Mouse (Mus musculus) stomach, embryonic 14.5 days (tissue): ENCODE measurements around the gene Cox7a1. TPM values are rescaled to one million over a fixed set of nuclear protein-coding genes. Genes with fewer than 3 reads are reported as not detected.
"Not testable (repeated sequence)": the region's sequence is repeated elsewhere in the genome, so short reads cannot be mapped to it uniquely, and the experiment has no call there.

ENCODE experiments used
- ATAC-seq: fragments of 200-750 bp; cut with Nextera tagmentation; 2 replicates; pipeline ENCODE4 v1.8.0; 2017; ENCODE audit warnings: low read depth, moderate TSS enrichment; ENCODE audit not compliant: insufficient number of reproducible peaks, insufficient read depth, low FRiP score
- H3K27ac ChIP-seq: fragments of 300-500 bp; sonication (generic); 2 replicates; pipeline ENCODE4 v1.5.1; 2014; ENCODE audit warnings: mild to moderate bottlenecking, low read length, moderate library complexity, mixed read lengths
- H3K27me3 ChIP-seq: fragments of 300-500 bp; sonication (generic); 2 replicates; pipeline ENCODE4 v1.6.1; 2014; ENCODE audit warnings: low read length, control low read depth, mixed read lengths; ENCODE audit not compliant: control insufficient read depth, insufficient read depth
- H3K36me3 ChIP-seq: fragments of 300-500 bp; sonication (generic); 2 replicates; pipeline ENCODE4 v1.6.1; 2014; ENCODE audit warnings: mild to moderate bottlenecking, control low read depth, low read length, moderate library complexity, mixed read lengths; ENCODE audit not compliant: control insufficient read depth, insufficient read depth
- H3K4me1 ChIP-seq: fragments of 300-500 bp; sonication (generic); 2 replicates; pipeline ENCODE4 v1.6.1; 2014; ENCODE audit warnings: low read length, control low read depth, mixed read lengths; ENCODE audit not compliant: control insufficient read depth, insufficient read depth
- H3K4me2 ChIP-seq: fragments of 300-500 bp; sonication (generic); replicated peaks from 2 replicates; pipeline ENCODE4 v1.6.1; 2014; ENCODE audit warnings: low read depth, low read length, control low read depth
- H3K4me3 ChIP-seq: fragments of 300-500 bp; sonication (generic); 2 replicates; pipeline ENCODE4 v1.5.1; 2014; ENCODE audit warnings: low read depth, low read length, control low read depth
- H3K9ac ChIP-seq: fragments of 300-500 bp; sonication (generic); replicated peaks from 2 replicates; pipeline ENCODE4 v1.6.1; 2014; ENCODE audit warnings: low read depth, mild to moderate bottlenecking, control low read depth, low read length, moderate library complexity, mixed read lengths
- H3K9me3 ChIP-seq: fragments of 300-500 bp; sonication (generic); 2 replicates; pipeline ENCODE4 v1.6.1; 2016; ENCODE audit warnings: low read depth, low read length, control low read depth; ENCODE audit not compliant: control insufficient read depth
- WGBS: fragments of 180-500 bp; shearing (Covaris S2); extraction: QIAGEN DNeasy Blood & Tissue Kit; methylation state at CpG from one replicate; pipeline ENCODE4 v1.1.7; 2014; 5-methylcytosine and 5-hydroxymethylcytosine counted together
- polyA plus RNA-seq: library from polyadenylated mRNA; unstranded; fragments of >200 nt; fragmentation: Nextera tagmentation; extraction: Ambion mirVana; gene quantifications from 2 replicates; pipeline ENCODE4 v1.2.1, GENCODE M21; 2014

The Cox7a1 gene
- polyA plus RNA-seq, 1 experiment from 2014 or later: 5.7 TPM

- no peaks in the 10 kb centered on the region for H3K27me3 ChIP-seq
- H3K9me3 ChIP-seq: peaks cover 66% of the 10 kb centered on the region
- 95% methylated on average over 2 of the region's 2 CpGs for WGBS
- peaks cover 48% of the 10 kb centered on the region for H3K36me3 ChIP-seq
- H3K27ac ChIP-seq: no peak overlapping the region
- ATAC-seq: no peak
- no peak overlapping the region for H3K9ac ChIP-seq
- H3K4me1 ChIP-seq: peaks cover 4% of the 10 kb centered on the region; the same call in 1 of the 2 replicates
- no peak overlapping the region for H3K4me3 ChIP-seq
- no peak overlapping the region for H3K4me2 ChIP-seq
These were observed 19.2 kb upstream of the Cox7a1 start for GRCm38 (mm10) chr7:30164745-30165144.

GRCm38 (mm10) chr7:30168914-30169582 lies 14.9 kb upstream of the Cox7a1 start:
- Histone ChIP-seq H3K27ac (peak overlapping the region; percentile 87), H3K9me3 (peaks cover 26% of the 10 kb centered on the region), H3K4me2 (peak overlapping the region; percentile 63), H3K36me3 (peaks cover 8% of the 10 kb centered on the region), H3K4me1 (peaks cover 12% of the 10 kb centered on the region), H3K9ac (peak overlapping the region; percentile 83), H3K27me3 (no peaks in the 10 kb centered on the region), H3K4me3 (peak overlapping the region; percentile 67)
- peak; percentile 5; the same call in 1 of the 2 replicates for ATAC-seq
- 2% methylated on average over 21 of the region's 21 CpGs for WGBS

GRCm38 (mm10) chr7:30169583-30170282 lies 14.2 kb upstream of the Cox7a1 start, which contains the start of gene Zfp146:
Gene Zfp146 (minus strand): TSS chr7:30169750.
- under 1% methylated on average over 36 of the region's 36 CpGs for WGBS
- Histone ChIP-seq H3K9me3 (peaks cover 22% of the 10 kb centered on the region), H3K27me3 (no peaks in the 10 kb centered on the region), H3K4me1 (peaks cover 12% of the 10 kb centered on the region), H3K4me3 (peak within 1 kb of the TSS; percentile 67), H3K36me3 (peaks cover 8% of the 10 kb centered on the region), H3K9ac (peak within 1 kb of the TSS; percentile 83), H3K27ac (peak within 1 kb of the TSS; percentile 87), H3K4me2 (peak within 1 kb of the TSS; percentile 80)
- ATAC-seq: peak; percentile 97

GRCm38 (mm10) chr7:30170283-30170951 lies 13.5 kb upstream of the Cox7a1 start:
- H3K27me3 ChIP-seq: no peaks in the 10 kb centered on the region
- peak overlapping the region; percentile 33; the same call in 1 of the 2 replicates for H3K27ac ChIP-seq
- peak overlapping the region; percentile 43 for H3K9ac ChIP-seq
- 22% methylated on average over 11 of the region's 11 CpGs for WGBS
- ATAC-seq: peak; percentile 11; the same call in 1 of the 2 replicates
- H3K4me1 ChIP-seq: peaks cover 12% of the 10 kb centered on the region
- H3K36me3 ChIP-seq: peaks cover 8% of the 10 kb centered on the region
- peak overlapping the region; percentile 67 for H3K4me3 ChIP-seq
- H3K9me3 ChIP-seq: peaks cover 17% of the 10 kb centered on the region
- H3K4me2 ChIP-seq: peak overlapping the region; percentile 80

GRCm38 (mm10) chr7:30176474-30176873 lies 7.5 kb upstream of the Cox7a1 start:
- Histone ChIP-seq H3K36me3 (peaks cover 15% of the 10 kb centered on the region; the same call in 1 of the 2 replicates), H3K27me3 (no peaks in the 10 kb centered on the region), H3K9me3 (no peaks in the 10 kb centered on the region), H3K4me3 (no peak overlapping the region), H3K27ac (no peak overlapping the region), H3K4me2 (no peak overlapping the region), H3K4me1 (no peaks in the 10 kb centered on the region), H3K9ac (no peak overlapping the region)
- ATAC-seq: no peak
- 80% methylated on average over 12 of the region's 12 CpGs for WGBS

GRCm38 (mm10) chr7:30178256-30178655 lies 5.7 kb upstream of the Cox7a1 start:
- Histone ChIP-seq H3K4me1 (no peaks in the 10 kb centered on the region), H3K4me3 (no peak overlapping the region), H3K36me3 (peaks cover 15% of the 10 kb centered on the region; the same call in 1 of the 2 replicates), H3K27me3 (no peaks in the 10 kb centered on the region), H3K27ac (no peak overlapping the region), H3K9ac (no peak overlapping the region), H3K4me2 (no peak overlapping the region), H3K9me3 (no peaks in the 10 kb centered on the region)
- WGBS: 84% methylated on average over 11 of the region's 11 CpGs
- ATAC-seq: no peak

GRCm38 (mm10) chr7:30181308-30181707 lies 2.6 kb upstream of the Cox7a1 start:
- Histone ChIP-seq H3K4me1 (peaks cover 6% of the 10 kb centered on the region; the same call in 1 of the 2 replicates), H3K36me3 (peaks cover 18% of the 10 kb centered on the region; the same call in 1 of the 2 replicates), H3K9ac (no peak overlapping the region), H3K9me3 (no peaks in the 10 kb centered on the region), H3K27me3 (no peaks in the 10 kb centered on the region), H3K4me2 (no peak overlapping the region), H3K4me3 (no peak overlapping the region), H3K27ac (no peak overlapping the region)
- WGBS: 1% methylated on average over 4 of the region's 4 CpGs
- no peak for ATAC-seq

- ATAC-seq, H3K9me3 ChIP-seq, H3K4me3 ChIP-seq, H3K4me1 ChIP-seq, H3K27me3 ChIP-seq, H3K27ac ChIP-seq, H3K4me2 ChIP-seq, H3K9ac ChIP-seq: not testable (repeated sequence)
- peaks cover 21% of the 10 kb centered on the region for H3K36me3 ChIP-seq
- WGBS: 88% methylated on average over 10 of the region's 10 CpGs
These were observed 2.0 kb upstream of the Cox7a1 start for GRCm38 (mm10) chr7:30181929-30182328.
